Mouse (Mus musculus) testis, adult 10 weeks (tissue): ENCODE measurements around the gene Gabra1. TPM values are rescaled to one million over a fixed set of nuclear protein-coding genes. Genes with fewer than 3 reads are reported as not detected.

ENCODE experiments used
- polyA plus RNA-seq: library from polyadenylated mRNA; stranded (reverse); fragments of 350-450 nt; fragmentation: Illumina TruSeq; extraction: RNeasy Lipid Tissue Mini Kit (QIAGEN cat#74804); gene quantifications from one replicate; pipeline ENCODE4 v1.2.3, GENCODE M21; 2014; ENCODE audit warnings: low read depth, low replicate concordance

The Gabra1 gene
- 4.3 TPM for polyA plus RNA-seq

DNA sequence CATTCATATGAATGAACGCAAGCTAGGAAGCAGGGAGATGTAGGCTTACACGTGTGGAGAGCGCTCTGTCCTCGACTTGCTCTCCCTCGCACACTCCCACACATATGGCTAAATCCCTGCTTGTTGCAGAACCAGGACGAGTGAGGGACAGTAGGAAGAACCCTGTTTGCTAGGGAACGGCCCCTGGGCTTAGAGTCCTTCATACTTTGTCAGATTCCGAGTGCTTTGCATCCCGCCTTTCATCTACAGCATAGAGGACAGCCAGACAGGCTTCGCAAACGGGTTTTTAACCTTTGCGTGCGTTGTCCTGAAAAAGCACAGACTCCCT, at the start of gene Gabra1:
Gene Gabra1 (minus strand): TSS at position 106 of the 328 bp plus-strand sequence.

Other genes starting within 250 kb of the Gabra1 start
- not detected for gene Gabrg2, start 182.1 kb downstream of the Gabra1 start, polyA plus RNA-seq
- gene Gabra6, start 138.1 kb upstream of the Gabra1 start, polyA plus RNA-seq: not detected
- 0.22 TPM for gene Gabrb2, start 236.8 kb upstream of the Gabra1 start, polyA plus RNA-seq